Mouse (Mus musculus) kidney, postnatal 0 days (tissue): ENCODE results near the gene Odf3l1. TPM values are rescaled to one million over a fixed set of nuclear protein-coding genes. Genes with fewer than 3 reads are reported as not detected.

Source experiments
- ATAC-seq: fragments of 200-750 bp; cut with Nextera tagmentation; replicated peaks from 2 replicates; pipeline ENCODE4 v1.8.0; 2017; ENCODE audit warnings: low read depth, moderate number of reproducible peaks, moderate TSS enrichment, moderate library complexity; ENCODE audit not compliant: low FRiP score
- DNase-seq: peaks from one replicate; pipeline ENCODE4 v3.0.0-alpha.2; 2016; ENCODE audit warnings: low spot score
- H3K27ac ChIP-seq: fragments of 300-500 bp; sonication (generic); 2 replicates; pipeline ENCODE4 v1.5.1; 2014; ENCODE audit warnings: mild to moderate bottlenecking
- H3K27me3 ChIP-seq: fragments of 300-500 bp; sonication (generic); 2 replicates; pipeline ENCODE4 v1.6.1; 2014; ENCODE audit warnings: low read length, mixed read lengths; ENCODE audit not compliant: insufficient read depth
- H3K36me3 ChIP-seq: fragments of 300-500 bp; sonication (generic); 2 replicates; pipeline ENCODE4 v1.6.1; 2014; ENCODE audit warnings: low read length, mixed read lengths; ENCODE audit not compliant: insufficient read depth
- H3K4me1 ChIP-seq: fragments of 300-500 bp; sonication (generic); replicated peaks from 2 replicates; pipeline ENCODE4 v1.6.1; 2014; ENCODE audit warnings: antibody characterized with exemption, low read length, mixed read lengths; ENCODE audit not compliant: insufficient read depth
- H3K4me2 ChIP-seq: fragments of 300-500 bp; sonication (generic); 2 replicates; pipeline ENCODE4 v1.6.1; 2014; ENCODE audit warnings: mild to moderate bottlenecking, low read length, moderate library complexity, mixed read lengths
- H3K4me3 ChIP-seq: fragments of 300-500 bp; sonication (generic); replicated peaks from 2 replicates; pipeline ENCODE4 v1.5.1; 2014; ENCODE audit warnings: low read depth, low read length
- H3K9ac ChIP-seq: fragments of 300-500 bp; sonication (generic); 2 replicates; pipeline ENCODE4 v1.6.1; 2014; ENCODE audit warnings: low read depth, low read length
- H3K9me3 ChIP-seq: fragments of 300-500 bp; sonication (generic); replicated peaks from 2 replicates; pipeline ENCODE4 v1.6.1; 2016; ENCODE audit warnings: low read length, inconsistent platforms, mixed read lengths
- CTCF ChIP-seq: IDR thresholded peaks from 2 replicates; pipeline ENCODE4 v1.5.1; 2016; ENCODE audit warnings: antibody characterized with exemption, low read depth, mild to moderate bottlenecking, moderate library complexity
- WGBS: fragments of 180-500 bp; shearing (Covaris S2); extraction: QIAGEN DNeasy Blood & Tissue Kit; methylation state at CpG from one replicate; pipeline ENCODE4 v1.1.7; 2014; 5-methylcytosine and 5-hydroxymethylcytosine counted together
- polyA plus RNA-seq: library from polyadenylated mRNA; unstranded; fragments of >200 nt; fragmentation: Nextera tagmentation; extraction: Ambion mirVana; gene quantifications from 2 replicates; pipeline ENCODE4 v1.2.1, GENCODE M21; 2015

Gene Odf3l1
- polyA plus RNA-seq, 1 experiment from 2014 or later, result 0.11 TPM

DNA sequence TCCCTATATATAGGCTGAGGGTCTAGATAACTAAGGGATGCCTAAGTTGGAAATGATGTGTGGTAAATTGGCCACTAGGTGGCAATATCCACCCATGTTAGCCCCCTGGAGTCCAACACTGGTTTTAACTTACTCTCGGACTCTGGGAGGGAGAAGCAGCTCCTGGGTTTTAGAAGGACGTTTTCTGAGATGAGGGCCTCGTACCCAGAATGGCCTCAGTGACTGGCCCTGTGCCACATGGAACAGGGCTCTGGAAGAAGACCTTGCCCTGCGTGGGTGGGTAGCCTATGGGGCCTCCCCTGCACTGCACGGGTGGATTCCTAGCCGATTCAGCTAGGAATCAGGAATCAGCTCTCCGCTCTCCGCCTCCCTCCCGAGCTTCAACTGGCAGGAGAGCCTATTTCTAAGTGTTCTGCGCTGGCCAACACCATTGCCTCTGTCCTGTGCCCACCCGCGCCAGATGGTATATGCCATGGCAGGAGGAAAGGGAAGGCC is 27.1 kb upstream of the Odf3l1 start:
- no peak overlapping the region for H3K4me2 ChIP-seq
- peaks cover 30% of the 10 kb centered on the region for H3K36me3 ChIP-seq
- H3K4me3 ChIP-seq, result no peak overlapping the region
- peak; percentile 94 for TF ChIP-seq CTCF
- H3K4me1 ChIP-seq, result peaks cover 4% of the 10 kb centered on the region; the same call in 1 of the 2 replicates
- no peak overlapping the region for H3K9ac ChIP-seq
- WGBS, result 36% methylated on average over 12 of the region's 12 CpGs
- DNase-seq (peak; percentile 96), ATAC-seq (no peak; the same call in 1 of the 2 replicates)
- no peak overlapping the region for H3K27ac ChIP-seq
- H3K27me3 ChIP-seq, result no peaks in the 10 kb centered on the region; the same call in 1 of the 2 replicates
- H3K9me3 ChIP-seq, result no peaks in the 10 kb centered on the region

GRCm38 (mm10) chr9:56890522-56891250 is 26.2 kb upstream of the Odf3l1 start:
- TF ChIP-seq CTCF, result no peak
- peaks cover 4% of the 10 kb centered on the region; the same call in 1 of the 2 replicates for H3K4me1 ChIP-seq
- H3K9ac ChIP-seq, result no peak overlapping the region
- H3K27me3 ChIP-seq, result no peaks in the 10 kb centered on the region; the same call in 1 of the 2 replicates
- no peak overlapping the region for H3K4me2 ChIP-seq
- no peaks in the 10 kb centered on the region for H3K9me3 ChIP-seq
- no peak for DNase-seq
- H3K4me3 ChIP-seq, result no peak overlapping the region
- no peak overlapping the region for H3K27ac ChIP-seq
- 72% methylated on average over 11 of the region's 11 CpGs for WGBS
- no peak for ATAC-seq
- peaks cover 31% of the 10 kb centered on the region for H3K36me3 ChIP-seq

- no peak overlapping the region for H3K4me3 ChIP-seq
- no peak overlapping the region for H3K9ac ChIP-seq
- peak; percentile 95 for TF ChIP-seq CTCF
- H3K27me3 ChIP-seq, result no peaks in the 10 kb centered on the region; the same call in 1 of the 2 replicates
- H3K36me3 ChIP-seq, result peaks cover 31% of the 10 kb centered on the region
- peaks cover 4% of the 10 kb centered on the region; the same call in 1 of the 2 replicates for H3K4me1 ChIP-seq
- no peak overlapping the region for H3K27ac ChIP-seq
- ATAC-seq (no peak; the same call in 1 of the 2 replicates), DNase-seq (peak; percentile 95)
- no peak overlapping the region for H3K4me2 ChIP-seq
- H3K9me3 ChIP-seq, result no peaks in the 10 kb centered on the region
- 21% methylated on average over 14 of the region's 14 CpGs for WGBS
Measured at GRCm38 (mm10) chr9:56889817-56890216, 25.3 kb upstream of the Odf3l1 start.

- Histone ChIP-seq H3K9ac (no peak overlapping the region), H3K27me3 (no peaks in the 10 kb centered on the region; the same call in 1 of the 2 replicates), H3K27ac (no peak overlapping the region), H3K36me3 (peaks cover 27% of the 10 kb centered on the region), H3K9me3 (no peaks in the 10 kb centered on the region), H3K4me2 (no peak overlapping the region), H3K4me1 (0 out of 2 replicates have a peak, but pooled peaks cover 2% of the 10 kb centered on the region), H3K4me3 (no peak overlapping the region)
- no peak for TF ChIP-seq CTCF
- DNase-seq (no peak), ATAC-seq (no peak)
- WGBS, result 94% methylated on average over 16 of the region's 16 CpGs
Measured at GRCm38 (mm10) chr9:56887581-56887980, 23.1 kb upstream of the Odf3l1 start.

DNA sequence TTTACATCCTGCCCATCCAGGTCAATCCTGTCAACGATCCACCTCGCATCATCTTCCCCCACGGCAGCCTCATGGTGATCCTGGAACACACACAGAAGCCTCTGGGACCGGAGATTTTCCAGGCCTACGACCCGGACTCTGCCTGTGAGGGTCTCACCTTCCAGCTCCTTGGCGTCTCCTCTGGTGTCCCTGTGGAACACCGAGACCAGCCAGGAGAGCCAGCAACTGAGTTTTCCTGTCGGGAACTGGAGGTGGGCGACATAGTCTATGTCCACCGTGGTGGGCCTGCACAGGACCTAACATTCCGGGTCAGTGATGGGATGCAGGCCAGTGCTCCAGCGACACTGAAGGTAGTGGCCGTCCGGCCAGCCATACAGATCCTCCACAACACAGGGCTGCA is 22.1 kb upstream of the Odf3l1 start:
- WGBS, result 92% methylated on average over 15 of the region's 15 CpGs
- peaks cover 27% of the 10 kb centered on the region for H3K36me3 ChIP-seq
- DNase-seq, result no peak

GRCm38 (mm10) chr9:56886113-56886512 is 21.6 kb upstream of the Odf3l1 start:
- 0 out of 2 replicates have a peak, but pooled peaks cover 3% of the 10 kb centered on the region for H3K4me1 ChIP-seq
- H3K9me3 ChIP-seq, result no peaks in the 10 kb centered on the region
- DNase-seq, result no peak
- no peak for ATAC-seq
- no peak overlapping the region for H3K9ac ChIP-seq
- TF ChIP-seq CTCF, result peak; percentile 81
- no peak overlapping the region for H3K4me2 ChIP-seq
- WGBS, result 52% methylated on average over 13 of the region's 13 CpGs
- no peaks in the 10 kb centered on the region; the same call in 1 of the 2 replicates for H3K27me3 ChIP-seq
- H3K4me3 ChIP-seq, result no peak overlapping the region
- peaks cover 27% of the 10 kb centered on the region for H3K36me3 ChIP-seq
- H3K27ac ChIP-seq, result no peak overlapping the region

More for the DNA sequence above, 22.1 kb upstream of the Odf3l1 start:
- H3K9me3 ChIP-seq, result no peaks in the 10 kb centered on the region
- no peak overlapping the region for H3K27ac ChIP-seq
- H3K4me3 ChIP-seq, result no peak overlapping the region
- no peak for TF ChIP-seq CTCF
- H3K4me2 ChIP-seq, result no peak overlapping the region
- no peak for ATAC-seq
- no peaks in the 10 kb centered on the region; the same call in 1 of the 2 replicates for H3K27me3 ChIP-seq
- 0 out of 2 replicates have a peak, but pooled peaks cover 3% of the 10 kb centered on the region for H3K4me1 ChIP-seq
- no peak overlapping the region for H3K9ac ChIP-seq
